In genomic region chr5:28090547-28090946, GRCm38 (mm10) we compare ENCODE assay signal across 18 mouse cellular contexts. TPM values are rescaled to one million over a fixed set of nuclear protein-coding genes. Genes with fewer than 3 reads are reported as not detected.
DNase-seq lines count a peak whose midpoint lies in the region; ATAC-seq and TF ChIP-seq lines count a peak whose summit lies in the region.
"Had no signal": no experiment of that assay in that cellular context is flagged by ENCODE, and none has a peak within 500 bp of the region (broad histone marks: within the 10 kb centered on the region; RNA-seq: fewer than 3 reads in every experiment).

No protein-coding gene starts in this region.

- H3K9me3 ChIP-seq in heart, postnatal 0 days (replicated peaks; ENCODE audit: control insufficient read depth, low read length) = no peaks in the 10 kb centered on the region
- H3K9me3 ChIP-seq in heart, embryonic 11.5 days (replicated peaks; ENCODE audit: control insufficient read depth, low read length) = no peaks in the 10 kb centered on the region
- no peaks in the 10 kb centered on the region for H3K9me3 ChIP-seq in liver, embryonic 14.5 days (ENCODE audit: control insufficient read depth, low read length)
- H3K9me3 ChIP-seq: hindbrain, embryonic 10.5 days; intestine, embryonic 15.5 days; limb, embryonic 12.5 days; neural tube, embryonic 12.5 days; stomach, embryonic 15.5 days had no signal

- TF ChIP-seq EP300 in heart, postnatal 0 days (IDR thresholded peaks at IDR 0.05; ENCODE audit: low read depth) = no peak
- TF ChIP-seq EP300 in liver, embryonic 14.5 days (IDR thresholded peaks at IDR 0.05; ENCODE audit: low read depth) = no peak

- 57% methylated on average over 1 of the region's 1 CpGs for WGBS in heart, postnatal 0 days
- 46% methylated on average over 1 of the region's 1 CpGs for WGBS in heart, embryonic 11.5 days (ENCODE audit: insufficient replicate concordance)
- WGBS in liver, embryonic 14.5 days (ENCODE audit: insufficient replicate concordance) = 23% methylated on average over 1 of the region's 1 CpGs

- no peak for ATAC-seq in heart, postnatal 0 days (ENCODE audit: insufficient read depth, low read depth)
- ATAC-seq in heart, embryonic 11.5 days (replicated peaks; ENCODE audit: insufficient number of reproducible peaks, low FRiP score, low TSS enrichment) = no peak
- no peak for ATAC-seq in liver, embryonic 14.5 days (ENCODE audit: insufficient read depth)
- ATAC-seq: intestine, embryonic 15.5 days; midbrain, embryonic 16.5 days had no signal

- no peak for DNase-seq in heart, postnatal 0 days (ENCODE audit: low spot score)
- no peak for DNase-seq in liver, embryonic 14.5 days (ENCODE audit: low read depth in 3 of 3, low spot score in 3 of 3)
- DNase-seq in liver (no peak), ES-CJ7 (ENCODE audit: low read depth, low spot score) (peak; percentile 21), MN1 (ENCODE audit: low spot score) (no peak)
- no peak for DNase-seq in adrenal gland, adult 2 months
- DNase-seq: cerebellum, adult 11 months; embryo, embryonic 11 days; gastrocnemius, postnatal 25 days; thymus, postnatal 25 days had no signal

- H3K27ac ChIP-seq in heart, postnatal 0 days (ENCODE audit: low read depth) = no peak overlapping the region
- no peak overlapping the region for H3K27ac ChIP-seq in heart, embryonic 11.5 days (ENCODE audit: low read depth, low read length)
- H3K27ac ChIP-seq in liver, embryonic 14.5 days = no peak overlapping the region
- no peak overlapping the region for H3K27ac ChIP-seq in cortical plate, adult 2 months (ENCODE audit: insufficient read depth, low read length)
- H3K27ac ChIP-seq: hindbrain, embryonic 10.5 days; intestine, embryonic 15.5 days; limb, embryonic 12.5 days; neural tube, embryonic 12.5 days; stomach, embryonic 15.5 days had no signal

- no peak for TF ChIP-seq POLR2A in cortical plate, adult 2 months (IDR thresholded peaks at IDR 0.05; ENCODE audit: extremely low read depth, insufficient read depth, low read length)

- no peak overlapping the region for H3K9ac ChIP-seq in heart, postnatal 0 days (replicated peaks; ENCODE audit: low read depth, low read length)
- no peak overlapping the region for H3K9ac ChIP-seq in heart, embryonic 11.5 days (ENCODE audit: low read depth, low read length)
- no peak overlapping the region for H3K9ac ChIP-seq in liver, embryonic 14.5 days (replicated peaks)
- H3K9ac ChIP-seq: intestine, embryonic 15.5 days; limb, embryonic 12.5 days; neural tube, embryonic 12.5 days; stomach, embryonic 15.5 days had no signal

- no peaks in the 10 kb centered on the region for H3K4me1 ChIP-seq in heart, postnatal 0 days (ENCODE audit: control insufficient read depth, insufficient read depth)
- H3K4me1 ChIP-seq in heart, embryonic 11.5 days (ENCODE audit: control insufficient read depth, insufficient read depth, low read length) = no peaks in the 10 kb centered on the region
- no peaks in the 10 kb centered on the region for H3K4me1 ChIP-seq in liver, embryonic 14.5 days (replicated peaks; ENCODE audit: control insufficient read depth in 2 of 2, insufficient read depth in 2 of 2, low read length in 1 of 2)
- no peaks in the 10 kb centered on the region for H3K4me1 ChIP-seq in cortical plate, adult 2 months (ENCODE audit: control insufficient read depth, insufficient read depth, low read length)
- H3K4me1 ChIP-seq: hindbrain, embryonic 10.5 days; intestine, embryonic 15.5 days; limb, embryonic 12.5 days; neural tube, embryonic 12.5 days; stomach, embryonic 15.5 days had no signal

- peak; percentile 50 for TF ChIP-seq CTCF in heart, postnatal 0 days (IDR thresholded peaks at IDR 0.05; ENCODE audit: low read depth)
- peak; percentile 53 for TF ChIP-seq CTCF in liver, embryonic 14.5 days (IDR thresholded peaks at IDR 0.05; ENCODE audit: low read depth)
- TF ChIP-seq CTCF in cortical plate, adult 2 months (IDR thresholded peaks at IDR 0.05; ENCODE audit: extremely low read depth, insufficient read depth, low read length) = peak; percentile 23; the same call in 1 of the 2 replicates

- H3K4me3 ChIP-seq in heart, postnatal 0 days (ENCODE audit: low read depth, low read length) = no peak overlapping the region
- no peak overlapping the region for H3K4me3 ChIP-seq in heart, embryonic 11.5 days (ENCODE audit: low read depth, low read length)
- no peak overlapping the region for H3K4me3 ChIP-seq in liver, embryonic 14.5 days (ENCODE audit: insufficient read depth in 1 of 2, low read depth in 2 of 2, low read length in 2 of 2)
- H3K4me3 ChIP-seq in cortical plate, adult 2 months (ENCODE audit: insufficient read depth, low read length) = no peak overlapping the region
- H3K4me3 ChIP-seq: hindbrain, embryonic 10.5 days; intestine, embryonic 15.5 days; limb, embryonic 12.5 days; neural tube, embryonic 12.5 days; stomach, embryonic 15.5 days had no signal

- H3K27me3 ChIP-seq in heart, postnatal 0 days (ENCODE audit: control insufficient read depth, insufficient read depth, low read length) = no peaks in the 10 kb centered on the region
- H3K27me3 ChIP-seq in heart, embryonic 11.5 days (ENCODE audit: control insufficient read depth, insufficient read depth, low read length) = no peaks in the 10 kb centered on the region
- H3K27me3 ChIP-seq in liver, embryonic 14.5 days (ENCODE audit: control insufficient read depth, insufficient read depth, low read length) = no peaks in the 10 kb centered on the region
- H3K27me3 ChIP-seq: intestine, embryonic 15.5 days; limb, embryonic 12.5 days; neural tube, embryonic 12.5 days; stomach, embryonic 15.5 days had no signal

- H3K4me2 ChIP-seq in heart, postnatal 0 days (ENCODE audit: low read depth, low read length) = no peak overlapping the region
- H3K4me2 ChIP-seq in heart, embryonic 11.5 days = no peak overlapping the region
- no peak overlapping the region for H3K4me2 ChIP-seq in liver, embryonic 14.5 days (ENCODE audit: low read depth)
- H3K4me2 ChIP-seq: intestine, embryonic 15.5 days; limb, embryonic 12.5 days; neural tube, embryonic 12.5 days; stomach, embryonic 15.5 days had no signal

- H3K36me3 ChIP-seq in heart, postnatal 0 days (replicated peaks; ENCODE audit: control insufficient read depth, insufficient read depth, low read length) = no peaks in the 10 kb centered on the region
- H3K36me3 ChIP-seq in heart, embryonic 11.5 days (ENCODE audit: control insufficient read depth, insufficient read depth, low read length) = no peaks in the 10 kb centered on the region
- H3K36me3 ChIP-seq in liver, embryonic 14.5 days (replicated peaks; ENCODE audit: control insufficient read depth, insufficient read depth, low read depth) = no peaks in the 10 kb centered on the region
- H3K36me3 ChIP-seq: hindbrain, embryonic 10.5 days; intestine, embryonic 15.5 days; limb, embryonic 12.5 days; neural tube, embryonic 12.5 days; stomach, embryonic 15.5 days had no signal

RNA-seq across cellular contexts. Expression of gene Insig1, which starts 19.4 kb away (rescaled TPM):
- total RNA-seq in heart, postnatal 0 days (2014; rRNA removed; ENCODE audit: low replicate concordance) = 49.9 and 57.2 TPM in 2 replicates
- 20.9 and 22.6 TPM in 2 replicates for polyA plus RNA-seq in heart, postnatal 0 days (2015; fragmentation: Nextera tagmentation; extraction: Ambion mirVana)
- 34.6 and 37.8 TPM in 2 replicates for polyA plus RNA-seq in heart, embryonic 11.5 days (2014; fragmentation: Nextera tagmentation; extraction: Ambion mirVana)
- 29.2 and 30.1 TPM in 2 replicates for polyA plus RNA-seq in liver, embryonic 14.5 days (2012; rRNA removed)
- 46.2 and 48.3 TPM in 2 replicates for polyA plus RNA-seq in liver, embryonic 14.5 days (2014; fragmentation: Nextera tagmentation; extraction: Ambion mirVana)
- 91.6 and 92.8 TPM in 2 replicates for polyA plus RNA-seq in cortical plate, adult 2 months (2012; rRNA removed)
- total RNA-seq in adrenal gland, adult 2 months (2021) = 100 to 1,000 TPM; 113 to 210 TPM
- 417 and 423 TPM in 2 replicates for polyA plus RNA-seq in adrenal gland, adult 2 months (2012; rRNA removed)
